Mouse (Mus musculus) heart, postnatal 0 days (tissue): Measurements from ENCODE around the gene Lrrc28.

Source experiments
- CTCF ChIP-seq: IDR thresholded peaks from 2 replicates; pipeline ENCODE4 v1.5.1; 2016; ENCODE audit warnings: antibody characterized with exemption, control low read depth, low read depth
- EP300 ChIP-seq: IDR thresholded peaks from 2 replicates; pipeline ENCODE4 v1.6.1; 2016; ENCODE audit warnings: antibody characterized with exemption, low read depth

- TF ChIP-seq CTCF (no peak), EP300 (no peak)
These were observed 100.5 kb downstream of the Lrrc28 start for GRCm38 (mm10) chr7:67544586-67544985.
